Mouse (Mus musculus) brain, embryonic 14.5 days (tissue): ENCODE results near the gene Dhps.

Experiments
- CTCF ChIP-seq: fragments of 200-500 bp; IDR thresholded peaks from 2 replicates; pipeline ENCODE4 v1.5.1; 2012; ENCODE audit warnings: inconsistent platforms, mild to moderate bottlenecking, moderate library complexity, borderline replicate concordance; ENCODE audit not compliant: insufficient read depth, insufficient read length; ENCODE audit errors: extremely low read depth
- POLR2A ChIP-seq: fragments of 200-500 bp; IDR thresholded peaks from 2 replicates; pipeline ENCODE4 v1.6.1; 2012; ENCODE audit warnings: mild to moderate bottlenecking, inconsistent platforms, borderline replicate concordance; ENCODE audit not compliant: poor library complexity, insufficient read depth, insufficient read length, severe bottlenecking; ENCODE audit errors: extremely low read depth

DNA sequence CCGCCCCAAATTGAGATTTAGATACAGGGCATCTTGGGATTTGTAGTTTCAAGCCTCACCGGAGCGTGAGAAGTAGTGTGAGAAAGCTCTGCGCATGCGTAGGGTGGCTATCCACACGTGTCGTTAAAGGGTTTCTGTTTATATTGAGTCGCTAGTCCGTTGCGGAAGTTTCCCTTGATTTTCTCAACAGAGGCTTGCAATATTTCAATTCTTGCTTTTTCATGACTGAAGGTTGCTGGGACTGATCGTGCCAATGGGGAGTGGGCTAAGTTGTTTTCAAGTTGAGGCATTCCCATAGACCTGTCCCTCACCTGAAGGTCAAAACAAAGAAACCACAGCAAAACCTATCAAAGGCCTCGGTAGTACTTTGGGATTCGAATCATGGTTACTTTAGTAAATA is 36.8 kb upstream of the Dhps start:
- no peak for TF ChIP-seq CTCF
- TF ChIP-seq POLR2A, result no peak
